Mouse (Mus musculus) forebrain, embryonic 11.5 days (tissue): ENCODE measurements around the gene Mettl17. TPM values are rescaled to one million over a fixed set of nuclear protein-coding genes. Genes with fewer than 3 reads are reported as not detected.
A peak's percentile ranks its signal among the peaks of the same experiment; 100 is the strongest.

Source experiments
- ATAC-seq: fragments of 200-750 bp; cut with Nextera tagmentation; replicated peaks from 2 replicates; pipeline ENCODE4 v1.8.0; 2017; ENCODE audit warnings: moderate TSS enrichment; ENCODE audit not compliant: low FRiP score
- DNase-seq: peaks from one replicate; pipeline ENCODE4 v3.0.0-alpha.2; 2017; ENCODE audit warnings: low spot score
- H3K27ac ChIP-seq: fragments of 300-500 bp; sonication (generic); 2 replicates; pipeline ENCODE4 v1.5.1; 2014; ENCODE audit warnings: low read depth, low read length
- H3K27me3 ChIP-seq: fragments of 300-500 bp; sonication (generic); 2 replicates; pipeline ENCODE4 v1.6.1; 2014; ENCODE audit warnings: mild to moderate bottlenecking, low read length, mixed read lengths; ENCODE audit not compliant: control insufficient read depth, insufficient read depth
- H3K36me3 ChIP-seq: fragments of 300-500 bp; sonication (generic); 2 replicates; pipeline ENCODE4 v1.6.1; 2014; ENCODE audit warnings: mild to moderate bottlenecking, low read length, moderate library complexity, mixed read lengths; ENCODE audit not compliant: control insufficient read depth, insufficient read depth
- H3K4me1 ChIP-seq: fragments of 300-500 bp; sonication (generic); replicated peaks from 2 replicates; pipeline ENCODE4 v1.6.1; 2014; ENCODE audit warnings: low read length, mixed read lengths; ENCODE audit not compliant: control insufficient read depth, insufficient read depth
- H3K4me2 ChIP-seq: fragments of 300-500 bp; sonication (generic); 2 replicates; pipeline ENCODE4 v1.6.1; 2014; ENCODE audit warnings: low read depth, mild to moderate bottlenecking, low read length, moderate library complexity, mixed read lengths; ENCODE audit not compliant: severe bottlenecking
- H3K4me3 ChIP-seq: fragments of 300-500 bp; sonication (generic); 2 replicates; pipeline ENCODE4 v1.5.1; 2014; ENCODE audit warnings: low read depth, low read length
- H3K9ac ChIP-seq: fragments of 300-500 bp; sonication (generic); 2 replicates; pipeline ENCODE4 v1.6.1; 2014; ENCODE audit warnings: low read length
- H3K9me3 ChIP-seq: fragments of 300-500 bp; sonication (generic); 2 replicates; pipeline ENCODE4 v1.6.1; 2016; ENCODE audit warnings: low read length, mixed read lengths; ENCODE audit not compliant: control insufficient read depth
- WGBS: fragments of 180-500 bp; shearing (Covaris S2); extraction: QIAGEN DNeasy Blood & Tissue Kit; methylation state at CpG from one replicate; pipeline ENCODE4 v1.1.7; 2014; 5-methylcytosine and 5-hydroxymethylcytosine counted together
- polyA plus RNA-seq: library from polyadenylated mRNA; unstranded; fragments of >200 nt; fragmentation: Nextera tagmentation; extraction: Ambion mirVana; gene quantifications from 2 replicates; pipeline ENCODE4 v1.2.1, GENCODE M21; 2014

Mettl17 gene
- polyA plus RNA-seq, 1 experiment from 2014 or later, result 60.0 TPM

DNA sequence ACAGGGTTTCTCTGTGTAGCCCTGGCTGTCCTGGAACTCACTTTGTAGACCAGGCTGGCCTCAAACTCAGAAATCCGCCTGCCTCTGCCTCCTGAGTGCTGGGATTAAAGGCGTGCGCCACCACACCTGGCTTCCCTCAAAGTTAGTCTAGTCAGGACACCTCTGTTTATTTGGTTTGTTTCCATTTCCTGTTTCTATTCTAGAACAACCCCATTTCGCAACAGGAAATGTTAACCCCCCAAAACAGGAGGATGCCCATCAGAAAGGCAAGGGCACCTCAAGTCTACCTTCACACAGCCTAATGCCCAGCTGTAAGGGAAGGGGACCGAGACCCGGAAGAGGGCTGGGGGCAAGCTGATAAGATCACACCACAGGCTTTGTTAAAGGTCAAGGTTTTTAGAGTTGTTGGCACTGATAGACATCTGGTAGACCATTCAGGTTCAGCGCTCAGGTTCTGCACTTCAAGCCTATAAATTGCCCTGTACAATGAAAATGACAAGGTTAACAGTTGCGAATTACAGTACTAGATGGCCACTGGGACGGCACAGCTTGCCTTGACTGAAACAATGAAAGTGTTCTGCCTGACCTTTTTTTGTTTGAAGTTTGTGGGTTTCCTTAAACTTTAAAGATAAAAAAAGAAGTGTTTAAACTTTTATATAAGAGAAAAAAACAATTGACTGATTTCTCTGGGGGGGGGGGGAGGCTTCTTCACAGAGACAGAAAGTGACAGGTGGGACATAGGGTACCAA, 7.7 kb downstream of the Mettl17 start, which contains the start of gene Slc39a2:
Gene Slc39a2 (plus strand): TSS at position 699 of the 749 bp plus-strand sequence.
- no peaks in the 10 kb centered on the region for H3K4me1 ChIP-seq
- no peak within 1 kb of the TSS for H3K27ac ChIP-seq
- H3K9me3 ChIP-seq, result no peaks in the 10 kb centered on the region
- peaks cover 9% of the 10 kb centered on the region for H3K36me3 ChIP-seq
- no peak within 1 kb of the TSS for H3K9ac ChIP-seq
- no peak within 1 kb of the TSS for H3K4me2 ChIP-seq
- no peak within 1 kb of the TSS for H3K4me3 ChIP-seq
- ATAC-seq (no peak), DNase-seq (no peak)
- no peaks in the 10 kb centered on the region for H3K27me3 ChIP-seq
- WGBS, result 93% methylated on average over 9 of the region's 9 CpGs

GRCm38 (mm10) chr14:51893094-51893794, 8.6 kb downstream of the Mettl17 start:
- DNase-seq (no peak), ATAC-seq (no peak)
- 26% methylated on average over 10 of the region's 10 CpGs for WGBS
- Histone ChIP-seq H3K9ac (no peak overlapping the region), H3K27ac (no peak overlapping the region), H3K9me3 (no peaks in the 10 kb centered on the region), H3K36me3 (peaks cover 9% of the 10 kb centered on the region), H3K4me3 (no peak overlapping the region), H3K4me1 (no peaks in the 10 kb centered on the region), H3K27me3 (no peaks in the 10 kb centered on the region), H3K4me2 (no peak overlapping the region)

GRCm38 (mm10) chr14:51893809-51894208, 9.2 kb downstream of the Mettl17 start:
- no peaks in the 10 kb centered on the region for H3K27me3 ChIP-seq
- WGBS, result 69% methylated on average over 3 of the region's 3 CpGs
- H3K36me3 ChIP-seq, result peaks cover 6% of the 10 kb centered on the region

GRCm38 (mm10) chr14:51895071-51895470, 10.4 kb downstream of the Mettl17 start:
- no peaks in the 10 kb centered on the region for H3K9me3 ChIP-seq
- no peak overlapping the region for H3K4me2 ChIP-seq
- DNase-seq, result no peak
- H3K27ac ChIP-seq, result no peak overlapping the region
- H3K36me3 ChIP-seq, result peaks cover 6% of the 10 kb centered on the region
- H3K9ac ChIP-seq, result no peak overlapping the region
- no peaks in the 10 kb centered on the region for H3K4me1 ChIP-seq
- H3K4me3 ChIP-seq, result no peak overlapping the region
- 81% methylated on average over 14 of the region's 14 CpGs for WGBS
- H3K27me3 ChIP-seq, result no peaks in the 10 kb centered on the region
- no peak for ATAC-seq

More at GRCm38 (mm10) chr14:51893809-51894208, 9.2 kb downstream of the Mettl17 start:
- Histone ChIP-seq H3K4me2 (no peak overlapping the region), H3K9me3 (no peaks in the 10 kb centered on the region), H3K9ac (no peak overlapping the region), H3K27ac (no peak overlapping the region), H3K4me3 (no peak overlapping the region), H3K4me1 (no peaks in the 10 kb centered on the region)
- ATAC-seq, result no peak
- DNase-seq, result no peak

DNA sequence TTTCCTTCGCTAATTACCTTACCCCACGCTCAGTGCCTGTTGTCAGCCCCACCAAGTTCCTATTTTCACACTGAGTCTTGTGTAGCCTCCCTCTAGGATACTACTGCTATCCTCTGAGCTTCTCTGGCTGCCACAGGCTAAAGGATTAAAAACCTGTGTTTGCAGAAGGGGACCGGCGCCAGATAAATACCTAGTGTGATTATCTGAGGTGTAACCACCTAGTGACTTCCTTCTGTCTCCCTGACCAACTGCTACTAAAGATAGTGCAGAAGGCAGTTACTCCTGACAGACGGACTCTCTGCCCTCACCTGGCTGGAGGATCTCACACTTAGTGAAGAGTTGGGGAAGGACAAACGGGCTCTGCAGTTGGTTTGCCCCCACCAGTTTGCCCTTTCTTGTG, 11.4 kb downstream of the Mettl17 start:
- Histone ChIP-seq H3K4me2 (no peak overlapping the region), H3K9me3 (no peaks in the 10 kb centered on the region), H3K27ac (no peak overlapping the region), H3K4me1 (no peaks in the 10 kb centered on the region), H3K9ac (no peak overlapping the region), H3K4me3 (no peak overlapping the region), H3K36me3 (peaks cover 6% of the 10 kb centered on the region), H3K27me3 (no peaks in the 10 kb centered on the region)
- WGBS, result 86% methylated on average over 6 of the region's 6 CpGs
- no peak for DNase-seq
- no peak for ATAC-seq

DNA sequence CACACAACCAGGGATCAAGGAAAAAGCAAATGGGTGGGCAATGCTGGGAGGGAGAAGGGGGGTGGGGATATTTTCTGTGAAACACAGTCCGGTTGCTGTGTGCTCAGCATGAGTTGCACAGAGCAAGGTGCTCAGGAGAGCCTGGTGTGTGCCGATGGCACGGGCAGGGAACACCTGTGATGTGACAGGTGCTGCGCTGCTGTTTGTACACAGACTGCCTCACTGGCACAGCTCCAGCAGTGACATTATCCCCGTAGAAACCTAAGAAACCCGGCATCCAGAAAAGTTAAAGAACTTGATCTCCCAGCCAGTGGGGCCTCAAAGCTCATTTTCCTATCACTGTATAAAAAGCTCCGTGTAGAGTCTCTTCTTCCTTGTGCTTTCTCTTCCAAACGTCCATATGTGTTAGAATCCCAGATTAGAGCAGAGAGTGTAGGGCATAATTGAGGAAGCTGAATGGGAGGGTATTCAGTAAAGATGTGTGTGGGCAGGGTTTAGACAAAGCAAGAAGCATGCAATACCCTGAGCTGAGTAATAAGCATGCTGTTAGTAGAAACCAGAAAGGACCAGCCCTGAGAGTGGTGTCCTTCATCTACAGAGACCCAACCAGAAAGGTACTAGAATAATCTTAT, 12.0 kb downstream of the Mettl17 start:
- ATAC-seq (no peak), DNase-seq (no peak)
- H3K4me3 ChIP-seq, result no peak overlapping the region
- no peak overlapping the region for H3K9ac ChIP-seq
- 82% methylated on average over 8 of the region's 8 CpGs for WGBS
- no peaks in the 10 kb centered on the region for H3K27me3 ChIP-seq
- peaks cover 1% of the 10 kb centered on the region for H3K36me3 ChIP-seq
- H3K4me1 ChIP-seq, result no peaks in the 10 kb centered on the region
- no peak overlapping the region for H3K4me2 ChIP-seq
- no peak overlapping the region for H3K27ac ChIP-seq
- H3K9me3 ChIP-seq, result no peaks in the 10 kb centered on the region

- Histone ChIP-seq H3K27me3 (no peaks in the 10 kb centered on the region), H3K4me3 (no peak overlapping the region), H3K9me3 (no peaks in the 10 kb centered on the region), H3K4me2 (no peak overlapping the region), H3K27ac (no peak overlapping the region), H3K9ac (no peak overlapping the region), H3K4me1 (no peaks in the 10 kb centered on the region), H3K36me3 (no peaks in the 10 kb centered on the region)
- no peak for ATAC-seq
- no peak for DNase-seq
- WGBS, result 82% methylated on average over 1 of the region's 1 CpGs
These were observed 14.7 kb downstream of the Mettl17 start for GRCm38 (mm10) chr14:51899351-51899750.

- H3K9ac ChIP-seq, result no peak overlapping the region
- ATAC-seq, result peak; percentile 56; the same call in 1 of the 2 replicates
- H3K27ac ChIP-seq, result no peak overlapping the region
- no peaks in the 10 kb centered on the region for H3K4me1 ChIP-seq
- no peaks in the 10 kb centered on the region for H3K9me3 ChIP-seq
- WGBS, result 61% methylated on average over 9 of the region's 9 CpGs
- DNase-seq, result peak; percentile 90
- no peaks in the 10 kb centered on the region for H3K27me3 ChIP-seq
- H3K4me2 ChIP-seq, result no peak overlapping the region
- H3K36me3 ChIP-seq, result no peaks in the 10 kb centered on the region
- no peak overlapping the region for H3K4me3 ChIP-seq
These were observed 18.4 kb downstream of the Mettl17 start for GRCm38 (mm10) chr14:51902806-51903710.
